Comparison of ENCODE assay signal across 12 mouse cellular contexts in the genomic region with DNA sequence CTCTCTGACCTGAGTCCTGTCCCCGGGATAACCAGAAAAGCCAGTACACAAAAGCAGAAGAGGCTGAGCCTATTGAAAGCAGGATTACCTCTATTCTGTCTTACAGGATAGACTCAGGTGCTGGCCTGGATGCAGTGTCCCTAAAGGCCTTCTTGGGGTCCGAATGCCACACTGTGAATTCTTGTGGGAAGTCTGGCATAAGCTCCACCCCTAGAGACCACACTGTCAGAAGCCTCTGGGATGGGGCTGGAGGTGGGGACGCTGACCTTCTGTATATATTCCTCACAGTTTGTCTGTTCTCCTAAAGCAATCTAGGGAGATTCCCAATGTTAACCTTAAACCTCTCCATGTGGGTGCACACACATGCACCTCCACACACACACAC. TPM values are rescaled to one million over a fixed set of nuclear protein-coding genes. Genes with fewer than 3 reads are reported as not detected.
DNase-seq lines count a peak whose midpoint lies in the region; ATAC-seq and TF ChIP-seq lines count a peak whose summit lies in the region.
"Had no signal": no experiment of that assay in that cellular context is flagged by ENCODE, and none has a peak within 500 bp of the region (broad histone marks: within the 10 kb centered on the region; RNA-seq: fewer than 3 reads in every experiment).

No protein-coding gene starts in this region.

- 0 out of 2 replicates have a peak overlapping the region, but pooled peaks have one; percentile 45 for H3K27ac ChIP-seq in intestine, embryonic 14.5 days (ENCODE audit: low read depth)
- H3K27ac ChIP-seq in intestine, postnatal 0 days (ENCODE audit: low read depth, low read length) = no peak overlapping the region
- H3K27ac ChIP-seq in bone marrow, adult 2 months (ENCODE audit: control insufficient read depth, insufficient read depth, low read depth, low read length, poor library complexity) = peak overlapping the region; percentile 83
- peak overlapping the region; percentile 53 for H3K27ac ChIP-seq in brown adipose tissue, adult 24 weeks (replicated peaks; ENCODE audit: low read depth, low read length)
- H3K27ac ChIP-seq in limb, embryonic 15.5 days = peak overlapping the region; percentile 58
- H3K27ac ChIP-seq: hindbrain, embryonic 14.5 days; midbrain, embryonic 13.5 days had no signal

- DNase-seq in intestine, embryonic 14.5 days (ENCODE audit: low spot score) = no peak
- DNase-seq in left cerebral cortex, postnatal 4 days = no peak
- DNase-seq in layer of hippocampus, adult 9-11 months = no peak
- DNase-seq: cerebellum, adult 9-11 months; right cerebral cortex, postnatal 4 days had no signal

- H3K9ac ChIP-seq in intestine, embryonic 14.5 days (ENCODE audit: low read length) = no peak overlapping the region
- no peak overlapping the region for H3K9ac ChIP-seq in intestine, postnatal 0 days (ENCODE audit: low read depth, low read length)
- H3K9ac ChIP-seq in limb, embryonic 15.5 days = no peak overlapping the region
- H3K9ac ChIP-seq: midbrain, embryonic 13.5 days had no signal

- intact Hi-C loops in left cerebral cortex, postnatal 4 days (cut with DNase I) = no loop called here

- H3K27me3 ChIP-seq in intestine, embryonic 14.5 days (replicated peaks; ENCODE audit: control insufficient read depth, insufficient read depth, low read length) = no peaks in the 10 kb centered on the region
- no peaks in the 10 kb centered on the region for H3K27me3 ChIP-seq in intestine, postnatal 0 days (replicated peaks; ENCODE audit: control insufficient read depth, insufficient read depth, low read length)
- H3K27me3 ChIP-seq in limb, embryonic 15.5 days = no peaks in the 10 kb centered on the region
- H3K27me3 ChIP-seq: midbrain, embryonic 13.5 days had no signal

- no peak overlapping the region for H3K4me3 ChIP-seq in intestine, embryonic 14.5 days (ENCODE audit: low read depth, low read length)
- no peak overlapping the region for H3K4me3 ChIP-seq in intestine, postnatal 0 days (ENCODE audit: low read depth, low read length)
- H3K4me3 ChIP-seq in bone marrow, adult 2 months (replicated peaks; ENCODE audit: control insufficient read depth, low read depth, low read length) = no peak overlapping the region
- no peak overlapping the region for H3K4me3 ChIP-seq in brown adipose tissue, adult 24 weeks (ENCODE audit: insufficient read depth, low read depth, low read length)
- no peak overlapping the region for H3K4me3 ChIP-seq in limb, embryonic 15.5 days
- H3K4me3 ChIP-seq: midbrain, embryonic 13.5 days had no signal

- peaks cover 23% of the 10 kb centered on the region for H3K4me1 ChIP-seq in intestine, embryonic 14.5 days (replicated peaks; ENCODE audit: control insufficient read depth, insufficient read depth, low read length)
- H3K4me1 ChIP-seq in intestine, postnatal 0 days (replicated peaks; ENCODE audit: control insufficient read depth, insufficient read depth, low read length) = peaks cover 17% of the 10 kb centered on the region; the same call in 1 of the 2 replicates
- peaks cover 10% of the 10 kb centered on the region for H3K4me1 ChIP-seq in bone marrow, adult 2 months (ENCODE audit: control insufficient read depth, insufficient read depth, low read length)
- H3K4me1 ChIP-seq in brown adipose tissue, adult 24 weeks (ENCODE audit: control insufficient read depth, insufficient read depth, insufficient read length, low read length) = peaks cover 35% of the 10 kb centered on the region
- H3K4me1 ChIP-seq in limb, embryonic 15.5 days = peaks cover 21% of the 10 kb centered on the region

- 55% methylated on average over 3 of the region's 3 CpGs for WGBS in intestine, embryonic 14.5 days
- 61% methylated on average over 3 of the region's 3 CpGs for WGBS in intestine, postnatal 0 days
- 62% methylated on average over 3 of the region's 3 CpGs for WGBS in bone marrow, adult 2 months
- WGBS in limb, embryonic 15.5 days = 57% methylated on average over 3 of the region's 3 CpGs

- H3K9me3 ChIP-seq in intestine, embryonic 14.5 days (ENCODE audit: control insufficient read depth, low read length) = no peaks in the 10 kb centered on the region
- no peaks in the 10 kb centered on the region for H3K9me3 ChIP-seq in intestine, postnatal 0 days (ENCODE audit: control insufficient read depth)
- no peaks in the 10 kb centered on the region for H3K9me3 ChIP-seq in limb, embryonic 15.5 days
- H3K9me3 ChIP-seq: midbrain, embryonic 13.5 days had no signal

- ATAC-seq in intestine, embryonic 14.5 days (replicated peaks; ENCODE audit: low FRiP score, low TSS enrichment, low read depth) = no peak
- no peak for ATAC-seq in intestine, postnatal 0 days
- no peak for ATAC-seq in limb, embryonic 15.5 days (ENCODE audit: insufficient number of reproducible peaks, low FRiP score, low TSS enrichment, low read depth)
- ATAC-seq in megakaryocyte progenitor cell, adult 5-6 weeks (replicated peaks; ENCODE audit: poor library complexity) = no peak

- H3K36me3 ChIP-seq in intestine, embryonic 14.5 days (ENCODE audit: control insufficient read depth, insufficient read depth, low read length) = no peaks in the 10 kb centered on the region
- no peaks in the 10 kb centered on the region; the same call in 1 of the 2 replicates for H3K36me3 ChIP-seq in intestine, postnatal 0 days (ENCODE audit: control insufficient read depth, insufficient read depth)
- H3K36me3 ChIP-seq in limb, embryonic 15.5 days = no peaks in the 10 kb centered on the region
- H3K36me3 ChIP-seq: midbrain, embryonic 13.5 days had no signal

- no peak for TF ChIP-seq POLR2A in bone marrow, adult 2 months (IDR thresholded peaks at IDR 0.05; ENCODE audit: borderline replicate concordance, control insufficient read depth, low read depth, low read length)

- TF ChIP-seq CTCF in intestine, postnatal 0 days (IDR thresholded peaks at IDR 0.05; ENCODE audit: low read depth) = no peak
- TF ChIP-seq CTCF in bone marrow, adult 2 months (IDR thresholded peaks at IDR 0.05; ENCODE audit: control insufficient read depth, insufficient read depth, low read length) = no peak

- H3K4me2 ChIP-seq in intestine, embryonic 14.5 days (ENCODE audit: low read length) = no peak overlapping the region
- no peak overlapping the region for H3K4me2 ChIP-seq in intestine, postnatal 0 days (replicated peaks; ENCODE audit: low read depth)
- H3K4me2 ChIP-seq in limb, embryonic 15.5 days = no peak overlapping the region
- H3K4me2 ChIP-seq: hindbrain, embryonic 14.5 days; midbrain, embryonic 13.5 days had no signal

RNA-seq across cellular contexts. Expression of gene Dhrs3, which starts 57.7 kb away (rescaled TPM):
- 119 and 123 TPM in 2 replicates for polyA plus RNA-seq in intestine, embryonic 14.5 days (2014; fragmentation: Nextera tagmentation; extraction: Ambion mirVana)
- 93.0 and 100 TPM in 2 replicates for polyA plus RNA-seq in intestine, postnatal 0 days (2015; fragmentation: Nextera tagmentation; extraction: Ambion mirVana)
- 24.5 and 58.7 TPM in 2 replicates for polyA plus RNA-seq in bone marrow, adult 2 months (2011; ENCODE audit: insufficient read depth, insufficient read length, low replicate concordance, missing spikeins)
- 167 and 202 TPM in 2 replicates for polyA plus RNA-seq in brown adipose tissue, adult 24 weeks (2012; ENCODE audit: insufficient read depth, insufficient read length, missing spikeins)
- 113 and 114 TPM in 2 replicates for polyA plus RNA-seq in limb, embryonic 15.5 days (2015; fragmentation: Nextera tagmentation; extraction: Ambion mirVana)
- total RNA-seq in megakaryocyte progenitor cell, adult 5-6 weeks (2015) = 18.2 and 30.9 TPM in 2 replicates
- total RNA-seq in megakaryocyte progenitor cell, adult 5-6 weeks (2017) = 26.4 and 27.2 TPM in 2 replicates
- total RNA-seq in left cerebral cortex, postnatal 4 days (2021) = 10 to 100 TPM; 16.4 to 22.8 TPM
